Mouse (Mus musculus): ENCODE results near the gene Gm13278.
"Not testable (repeated sequence)": the region's sequence is repeated elsewhere in the genome, so short reads cannot be mapped to it uniquely, and the experiment has no call there.

Gm13278 gene

GRCm38 (mm10) chr4:88822995-88823394 lies 31.6 kb downstream of the Gm13278 start:
- peak; percentile 42 for DNase-seq (ENCODE audit: low read depth, low spot score)
- no peaks in the 10 kb centered on the region for H3K36me3 ChIP-seq (ENCODE audit: control insufficient read depth, insufficient read depth, low read length, poor library complexity, severe bottlenecking)
- no peaks in the 10 kb centered on the region for H3K27me3 ChIP-seq (ENCODE audit: control insufficient read depth, insufficient read depth, low read length, poor library complexity, severe bottlenecking)

DNA sequence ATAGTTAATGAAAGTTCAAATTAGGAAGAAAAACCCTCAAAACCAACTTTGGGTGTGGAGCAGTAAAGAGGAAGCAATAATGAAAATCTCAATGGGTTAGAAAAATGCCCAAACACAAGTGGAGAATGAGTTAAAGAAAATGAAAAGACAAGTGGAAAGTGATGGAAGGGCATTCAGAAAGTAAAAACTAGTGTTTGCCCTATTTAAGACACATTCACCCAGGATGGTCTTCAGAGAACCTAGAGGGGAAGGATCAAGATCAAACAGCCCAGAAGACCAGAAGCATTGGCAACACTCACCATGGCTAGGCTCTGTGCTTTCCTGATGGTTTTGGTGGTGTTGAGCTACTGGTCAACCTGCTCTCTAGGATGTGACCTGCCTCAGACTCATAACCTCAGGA lies 35.8 kb downstream of the Gm13278 start, which contains the start of gene Ifna6:
Gene Ifna6, plus strand, starts transcription at position 301 of the 400 bp plus-strand sequence.
- H3K27me3 ChIP-seq (ENCODE audit: control insufficient read depth, insufficient read depth, low read length, poor library complexity, severe bottlenecking); DNase-seq (ENCODE audit: low read depth, low spot score); H3K36me3 ChIP-seq (ENCODE audit: control insufficient read depth, insufficient read depth, low read length, poor library complexity, severe bottlenecking): not testable (repeated sequence)

DNA sequence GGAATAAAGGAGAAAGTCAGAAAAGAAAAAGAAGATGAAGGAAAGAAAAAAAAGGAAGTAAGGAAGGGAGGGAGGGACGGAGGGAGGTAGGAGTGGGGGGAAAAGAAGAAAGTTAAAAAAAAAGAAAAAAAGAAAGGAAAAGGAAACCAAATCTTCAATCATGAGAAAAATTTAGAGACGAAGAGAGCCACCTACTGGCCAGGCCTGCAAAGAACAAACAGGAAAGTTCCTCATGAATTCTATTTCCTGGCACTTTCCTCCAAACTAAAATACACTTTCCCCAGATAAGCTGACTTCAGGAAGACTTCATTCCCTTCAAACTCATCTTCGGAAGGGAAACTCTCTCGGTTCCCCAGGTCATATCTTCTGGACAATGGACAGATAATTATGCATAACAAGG lies 39.2 kb downstream of the Gm13278 start:
- no peaks in the 10 kb centered on the region for H3K27me3 ChIP-seq (ENCODE audit: control insufficient read depth, insufficient read depth, low read length, poor library complexity, severe bottlenecking)
- DNase-seq (ENCODE audit: low read depth, low spot score), result peak; percentile 44
- H3K36me3 ChIP-seq (ENCODE audit: control insufficient read depth, insufficient read depth, low read length, poor library complexity, severe bottlenecking), result no peaks in the 10 kb centered on the region

DNA sequence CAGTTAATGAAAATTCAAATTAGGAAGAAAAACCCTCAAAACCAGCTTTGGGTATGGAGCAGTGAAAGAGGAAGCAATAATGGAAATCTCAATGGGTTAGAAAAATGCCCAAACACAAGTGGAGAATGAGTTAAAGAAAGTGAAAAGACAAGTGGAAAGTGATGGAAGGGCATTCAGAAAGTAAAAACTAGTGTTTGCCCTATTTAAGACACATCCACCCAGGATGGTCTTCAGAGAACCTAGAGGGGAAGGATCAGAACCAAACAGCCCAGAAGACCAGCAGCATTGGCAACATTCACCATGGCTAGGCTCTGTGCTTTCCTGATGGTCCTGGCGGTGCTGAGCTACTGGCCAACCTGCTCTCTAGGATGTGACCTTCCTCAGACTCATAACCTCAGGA lies 43.9 kb downstream of the Gm13278 start, which contains the start of gene Ifna5:
Gene Ifna5, plus strand, starts transcription at position 301 of the 400 bp plus-strand sequence.
- not testable (repeated sequence) for DNase-seq (ENCODE audit: low read depth, low spot score); H3K27me3 ChIP-seq (ENCODE audit: control insufficient read depth, insufficient read depth, low read length, poor library complexity, severe bottlenecking)

DNA sequence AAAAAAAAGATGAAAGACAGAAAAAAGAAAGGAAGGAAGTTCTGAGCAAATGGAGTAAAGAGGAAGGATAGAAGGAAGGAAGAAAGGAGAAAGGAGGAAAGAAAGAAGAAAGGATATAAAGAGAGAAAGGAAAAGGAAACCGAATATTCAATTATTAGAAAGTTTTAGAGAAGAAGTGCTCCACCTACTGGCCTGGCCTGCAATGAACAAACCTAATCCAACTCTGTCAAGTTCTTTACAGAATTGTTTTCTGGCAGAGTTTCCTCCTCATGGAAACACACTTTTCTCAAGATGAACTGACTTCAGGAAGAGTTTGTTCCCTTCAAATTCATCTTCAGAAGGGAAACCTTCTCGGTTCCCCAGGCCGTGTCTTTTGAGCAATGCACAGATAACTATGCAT lies 47.5 kb downstream of the Gm13278 start:
- H3K36me3 ChIP-seq (ENCODE audit: control insufficient read depth, insufficient read depth, low read length, poor library complexity, severe bottlenecking), result no peaks in the 10 kb centered on the region
- DNase-seq (ENCODE audit: low read depth, low spot score), result peak; percentile 44
- no peaks in the 10 kb centered on the region for H3K27me3 ChIP-seq (ENCODE audit: control insufficient read depth, insufficient read depth, low read length, poor library complexity, severe bottlenecking)

More for the DNA sequence above, 43.9 kb downstream of the Gm13278 start, which contains the start of gene Ifna5:
- H3K36me3 ChIP-seq (ENCODE audit: control insufficient read depth, insufficient read depth, low read length, poor library complexity, severe bottlenecking), result not testable (repeated sequence)

DNA sequence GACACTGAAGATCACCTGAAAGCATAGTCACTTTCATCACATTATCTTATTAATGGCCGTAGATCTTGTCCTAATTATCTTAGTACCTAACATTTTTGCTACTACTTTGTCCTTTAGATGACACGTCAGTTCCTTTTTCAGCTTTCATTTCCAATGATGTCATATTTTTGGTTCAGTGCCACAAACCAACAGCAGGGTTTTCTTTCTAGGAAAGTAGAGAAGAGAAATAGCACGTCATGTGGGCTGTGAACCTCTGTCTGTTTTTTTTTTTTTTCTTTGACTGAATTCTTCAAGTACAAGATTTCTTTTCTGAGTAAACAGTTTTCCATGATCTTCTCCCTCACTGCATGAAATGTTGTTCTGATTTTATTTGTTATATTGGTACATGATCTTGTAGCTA lies 48.7 kb downstream of the Gm13278 start:
- Histone ChIP-seq H3K27me3 (ENCODE audit: control insufficient read depth, insufficient read depth, low read length, poor library complexity, severe bottlenecking) (no peaks in the 10 kb centered on the region), H3K36me3 (ENCODE audit: control insufficient read depth, insufficient read depth, low read length, poor library complexity, severe bottlenecking) (no peaks in the 10 kb centered on the region)
- peak; percentile 21 for DNase-seq (ENCODE audit: low read depth, low spot score)

DNA sequence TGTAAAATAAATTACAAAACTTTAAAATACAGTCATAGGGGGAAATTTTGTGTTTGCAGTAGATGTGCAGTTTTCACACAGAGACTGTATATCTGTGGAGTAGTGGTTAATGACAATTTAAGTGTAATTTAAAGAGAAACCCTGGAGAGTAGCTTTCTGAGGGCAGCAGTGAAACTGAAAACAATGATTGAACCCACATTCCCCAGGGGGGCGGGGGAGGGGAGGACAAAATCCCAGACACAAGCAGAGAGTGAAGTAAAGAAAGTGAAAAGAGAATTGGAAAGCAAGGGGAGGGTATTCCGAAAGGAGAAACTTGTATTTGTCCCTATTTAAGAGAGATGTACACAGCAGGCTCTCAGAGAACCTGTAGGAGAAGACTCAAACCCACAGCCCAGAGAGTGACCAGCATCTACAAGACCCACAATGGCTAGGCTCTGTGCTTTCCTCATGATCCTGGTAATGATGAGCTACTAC lies 50.1 kb downstream of the Gm13278 start, which contains the start of gene Ifna4:
Gene Ifna4, plus strand, starts transcription at position 424 of the 474 bp plus-strand sequence.
- DNase-seq (ENCODE audit: low read depth, low spot score), result peak; percentile 41
- Histone ChIP-seq H3K27me3 (ENCODE audit: control insufficient read depth, insufficient read depth, low read length, poor library complexity, severe bottlenecking) (no peaks in the 10 kb centered on the region), H3K36me3 (ENCODE audit: control insufficient read depth, insufficient read depth, low read length, poor library complexity, severe bottlenecking) (no peaks in the 10 kb centered on the region)

All from splenic B cell, adult 2 months (primary cell).